Mouse (Mus musculus): Measurements from ENCODE around the gene 2310022B05Rik.

DNA sequence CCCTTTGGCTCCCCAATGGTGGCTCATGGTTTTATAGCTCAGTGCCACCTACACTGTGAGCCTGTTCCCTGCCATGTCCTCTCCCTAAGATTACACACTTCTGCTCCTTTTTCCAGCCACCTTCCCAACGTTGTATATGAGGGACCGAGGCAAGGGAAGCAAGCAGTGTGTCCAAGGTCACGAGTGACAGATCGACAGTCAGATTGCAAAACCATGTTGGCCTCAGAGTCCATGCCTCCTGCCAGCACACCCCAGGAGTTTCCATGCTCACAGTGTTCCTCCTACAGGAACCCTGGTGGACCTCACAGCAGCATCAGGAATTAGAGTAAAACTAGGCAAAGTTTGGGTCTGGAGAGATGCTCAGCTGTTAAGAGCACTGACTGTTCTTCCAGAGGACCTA is 73.8 kb downstream of the 2310022B05Rik start:
- no peak for TF ChIP-seq POLR2A (IDR thresholded peaks at IDR 0.05; ENCODE audit: extremely low read depth, insufficient read depth, low read length)
- no peak for TF ChIP-seq CTCF (IDR thresholded peaks at IDR 0.05; ENCODE audit: extremely low read depth, insufficient read depth, low read length)

Measured in cortical plate, adult 2 months (tissue).